Mouse (Mus musculus): ENCODE measurements around the gene Hist2h2aa2.

- no peak for TF ChIP-seq CTCF (IDR thresholded peaks at IDR 0.05; ENCODE audit: insufficient read depth, low read depth, low read length)
- no peak for TF ChIP-seq POLR2A (IDR thresholded peaks at IDR 0.05; ENCODE audit: insufficient read depth, low read depth, low read length)
Measured at GRCm38 (mm10) chr3:96230910-96231757, 8.9 kb downstream of the Hist2h2aa2 start.
